Mouse (Mus musculus): ENCODE measurements around the gene BC067074.
A peak's percentile ranks its signal among the peaks of the same experiment; 100 is the strongest.
"Not testable (repeated sequence)": the region's sequence is repeated elsewhere in the genome, so short reads cannot be mapped to it uniquely, and the experiment has no call there.

BC067074 gene

GRCm38 (mm10) chr13:113292975-113293706 is at the start of gene BC067074:
BC067074 (plus strand) TSS chr13:113293159.
- DNase-seq (ENCODE audit: low spot score in 2 of 2) = peak in 1 of 2 experiments; percentile 25

DNA sequence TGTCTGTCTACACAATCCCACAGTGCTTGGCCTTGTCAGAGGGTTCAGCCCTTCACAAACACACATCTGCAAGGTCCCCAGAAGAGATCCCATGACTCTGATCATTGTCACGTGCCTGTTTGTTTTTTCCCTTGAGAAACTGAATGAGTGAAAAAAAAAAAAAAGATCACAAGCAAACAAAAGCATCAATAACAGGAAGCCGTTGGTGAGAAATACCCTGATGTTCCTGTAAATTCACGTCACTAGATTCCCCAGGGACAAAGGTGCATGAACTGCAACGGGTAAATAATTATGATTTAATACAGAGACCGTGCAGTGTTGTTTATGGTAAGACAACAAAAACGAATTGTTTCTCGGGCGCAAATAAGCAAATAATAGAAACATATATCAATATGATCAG is 47.9 kb upstream of the BC067074 start:
- no peak for DNase-seq (ENCODE audit: low spot score in 2 of 2)

DNA sequence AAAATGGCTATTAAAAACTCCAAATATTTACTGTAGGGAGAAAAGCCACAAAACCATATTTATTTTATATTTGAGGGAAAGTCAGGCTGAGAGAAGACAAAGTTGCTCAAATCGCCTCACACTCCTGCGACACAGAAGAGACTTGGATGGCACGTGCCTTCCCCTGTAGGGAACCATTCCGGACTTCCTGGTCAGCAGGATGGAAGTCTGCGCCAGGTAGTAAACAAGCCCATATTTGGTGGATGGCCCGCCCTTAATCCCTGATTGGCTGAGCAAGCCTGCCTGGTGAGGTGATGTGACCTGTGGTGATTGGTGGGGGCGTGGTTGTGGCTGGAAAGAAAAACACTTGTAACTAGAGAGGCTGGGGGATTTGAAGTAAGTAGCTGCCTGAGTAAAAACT is 40.4 kb upstream of the BC067074 start:
- DNase-seq (ENCODE audit: low spot score in 2 of 2) = not testable (repeated sequence)

GRCm38 (mm10) chr13:113256766-113257165 is 36.2 kb upstream of the BC067074 start:
- no peak for DNase-seq (ENCODE audit: low spot score in 2 of 2)

- DNase-seq (ENCODE audit: low spot score in 2 of 2) = peak in 1 of 2 experiments; percentile 28
Measured at GRCm38 (mm10) chr13:113257190-113257589, 35.8 kb upstream of the BC067074 start.

DNA sequence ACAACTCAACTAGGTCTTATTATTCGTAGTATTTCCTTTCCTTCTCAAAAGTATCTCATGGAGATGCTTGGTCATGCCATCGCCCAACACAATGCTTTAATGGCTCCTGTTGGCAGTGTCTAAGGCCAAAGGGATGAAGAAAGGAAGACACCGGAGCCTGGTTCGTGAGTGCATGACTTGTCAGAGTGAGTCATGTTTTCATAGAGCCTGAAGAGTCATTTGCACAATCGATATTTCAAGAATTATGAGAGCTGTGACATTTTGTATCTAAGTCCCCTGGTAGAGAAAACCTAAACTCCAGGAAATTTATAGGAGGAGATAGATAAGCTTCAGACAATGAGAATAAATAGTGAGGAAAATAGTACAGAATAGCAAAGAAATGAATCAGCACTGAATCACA is 33.7 kb upstream of the BC067074 start:
- DNase-seq (ENCODE audit: low spot score in 2 of 2) = no peak

DNA sequence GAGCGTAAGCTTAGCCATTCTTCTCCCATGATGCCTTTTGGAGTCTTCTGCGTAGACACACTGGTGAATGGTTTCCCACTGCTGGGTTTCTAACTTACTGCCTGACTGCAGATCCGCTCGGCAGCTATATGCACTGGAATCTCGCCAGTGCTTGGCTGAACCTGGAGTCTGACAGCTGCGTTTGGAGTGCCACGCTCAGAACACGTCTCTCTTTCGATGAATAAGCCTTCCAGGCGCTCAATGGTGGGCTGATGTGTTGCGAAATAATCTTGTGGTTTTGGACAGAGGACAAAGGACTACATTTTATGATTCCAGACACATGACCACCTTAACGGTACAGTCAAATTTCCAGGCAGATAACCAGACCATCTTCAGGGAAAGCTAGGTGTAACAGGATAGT is 30.1 kb upstream of the BC067074 start:
- DNase-seq (ENCODE audit: low spot score in 2 of 2) = no peak

GRCm38 (mm10) chr13:113265257-113265656 is 27.7 kb upstream of the BC067074 start:
- DNase-seq (ENCODE audit: low spot score in 2 of 2) = peak in 1 of 2 experiments; percentile 45

- peak; percentile 17 to 70 for DNase-seq (ENCODE audit: low spot score in 2 of 2)
Measured at GRCm38 (mm10) chr13:113266495-113266951, 26.4 kb upstream of the BC067074 start.

GRCm38 (mm10) chr13:113267204-113267603 is 25.8 kb upstream of the BC067074 start:
- DNase-seq (ENCODE audit: low spot score in 2 of 2) = no peak

GRCm38 (mm10) chr13:113269777-113270776 is 22.9 kb upstream of the BC067074 start:
- DNase-seq (ENCODE audit: low spot score in 2 of 2) = peak; percentile 44 to 73

DNA sequence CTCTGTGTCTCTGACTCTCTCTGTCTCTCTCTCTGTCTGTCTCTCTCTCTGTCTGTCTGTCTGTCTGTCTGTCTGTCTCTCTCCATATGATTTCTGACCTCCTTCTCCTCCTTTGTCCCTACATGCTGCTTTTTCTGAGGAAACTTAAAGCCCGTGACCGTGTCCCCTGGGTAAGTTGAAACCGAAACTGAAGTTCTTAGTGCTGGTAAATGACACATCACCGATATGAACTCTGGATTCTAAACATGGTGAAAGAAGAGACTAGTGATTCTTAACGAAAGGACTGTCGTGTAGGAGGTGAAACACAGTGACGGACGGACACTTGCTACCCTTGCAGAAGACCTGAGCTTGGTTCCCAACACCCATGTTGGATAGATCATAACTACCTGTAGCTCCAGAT is 21.8 kb upstream of the BC067074 start:
- DNase-seq (ENCODE audit: low spot score in 2 of 2) = no peak

DNA sequence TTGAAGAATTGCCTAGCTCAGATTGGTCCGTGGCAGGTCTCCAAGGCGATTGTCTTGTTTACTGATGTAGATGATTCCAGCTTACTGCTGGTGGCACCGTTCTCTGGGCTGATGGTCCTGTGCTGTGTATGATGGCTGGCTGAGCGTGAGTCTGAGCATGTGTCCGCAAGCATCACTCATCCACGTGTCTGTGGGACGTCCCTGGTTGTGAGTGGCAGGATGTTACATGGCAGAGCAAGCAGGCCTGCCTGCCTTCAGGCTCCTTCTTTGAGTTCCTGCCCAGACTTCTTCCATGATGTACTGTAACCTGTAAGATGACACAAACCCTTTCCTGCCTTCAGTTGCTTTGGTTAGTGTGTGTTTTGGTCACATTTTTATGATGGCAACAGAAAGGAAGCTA is 5.8 kb upstream of the BC067074 start:
- DNase-seq (ENCODE audit: low spot score in 2 of 2) = no peak

DNA sequence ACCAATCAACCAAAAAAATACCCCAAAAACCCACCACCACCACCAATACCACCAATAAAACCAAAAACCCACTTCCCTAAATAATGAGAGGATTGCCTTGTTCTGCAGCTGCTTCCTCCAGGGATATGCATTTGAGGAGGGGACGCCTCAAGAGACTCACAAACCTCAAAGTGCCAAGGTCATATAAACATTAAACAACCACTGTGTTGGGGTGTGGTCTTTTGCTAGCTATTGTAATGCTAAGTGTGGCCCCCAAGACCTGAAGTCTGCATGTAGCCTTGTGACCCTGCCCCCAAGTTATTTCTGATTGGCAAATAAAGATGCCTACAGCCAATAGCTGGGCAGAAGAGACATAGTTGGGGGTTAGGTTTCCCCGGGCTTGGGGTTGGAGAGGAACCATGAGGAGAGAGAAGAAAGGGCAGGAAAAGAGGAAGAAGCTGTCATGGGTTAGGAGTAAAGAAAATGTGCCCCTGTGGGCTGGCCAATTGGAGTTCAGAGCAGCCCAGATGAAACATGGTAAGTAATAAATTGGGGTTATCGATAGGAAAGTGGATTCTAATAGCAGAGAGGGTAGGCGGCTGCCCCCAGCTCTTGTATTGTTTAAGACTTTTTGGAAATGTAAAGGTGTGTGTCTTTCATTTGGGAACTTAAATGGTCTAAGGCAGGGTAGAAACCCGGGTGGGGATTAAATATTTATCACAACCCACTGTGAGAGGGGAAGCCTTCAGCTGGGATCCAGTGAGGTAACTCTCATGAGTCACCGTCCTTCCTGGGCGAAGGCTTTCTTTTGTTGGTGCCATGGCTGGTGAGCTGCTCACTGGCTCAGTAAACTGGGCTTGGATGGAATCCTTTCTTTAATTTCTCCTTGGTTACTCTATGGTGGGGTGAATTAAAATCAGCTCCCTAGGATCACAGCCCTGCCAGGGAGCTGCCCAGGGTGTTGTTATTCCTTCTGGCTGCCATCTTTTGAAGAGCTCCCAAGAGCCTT is 4.5 kb upstream of the BC067074 start:
- DNase-seq (ENCODE audit: low spot score in 2 of 2) = no peak

DNA sequence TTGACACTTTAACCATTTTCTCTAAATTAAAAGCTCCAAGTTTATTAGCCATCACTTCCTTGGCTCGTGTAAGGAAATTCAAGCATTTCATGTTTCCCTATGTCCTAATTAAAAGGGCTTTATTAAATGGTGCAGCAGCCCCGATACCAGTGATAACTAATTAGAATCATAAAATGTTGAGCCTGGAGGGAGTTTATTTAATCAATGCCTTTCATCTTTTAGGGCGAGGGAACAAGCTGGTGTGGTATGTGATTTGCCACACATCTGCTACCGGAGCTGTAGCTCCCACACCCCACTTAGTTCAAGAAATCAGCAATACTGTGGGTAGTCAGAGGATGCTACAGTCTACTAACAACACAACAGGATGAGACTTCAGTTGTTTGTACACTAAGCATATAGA is 3.2 kb upstream of the BC067074 start:
- no peak for DNase-seq (ENCODE audit: low spot score in 2 of 2)

- no peak for DNase-seq (ENCODE audit: low spot score in 2 of 2)
Measured at GRCm38 (mm10) chr13:113292001-113292400, 958 bp upstream of the BC067074 start.

GRCm38 (mm10) chr13:113293707-113294432 is 911 bp downstream of the BC067074 start:
- no peak for DNase-seq (ENCODE audit: low spot score in 2 of 2)

DNA sequence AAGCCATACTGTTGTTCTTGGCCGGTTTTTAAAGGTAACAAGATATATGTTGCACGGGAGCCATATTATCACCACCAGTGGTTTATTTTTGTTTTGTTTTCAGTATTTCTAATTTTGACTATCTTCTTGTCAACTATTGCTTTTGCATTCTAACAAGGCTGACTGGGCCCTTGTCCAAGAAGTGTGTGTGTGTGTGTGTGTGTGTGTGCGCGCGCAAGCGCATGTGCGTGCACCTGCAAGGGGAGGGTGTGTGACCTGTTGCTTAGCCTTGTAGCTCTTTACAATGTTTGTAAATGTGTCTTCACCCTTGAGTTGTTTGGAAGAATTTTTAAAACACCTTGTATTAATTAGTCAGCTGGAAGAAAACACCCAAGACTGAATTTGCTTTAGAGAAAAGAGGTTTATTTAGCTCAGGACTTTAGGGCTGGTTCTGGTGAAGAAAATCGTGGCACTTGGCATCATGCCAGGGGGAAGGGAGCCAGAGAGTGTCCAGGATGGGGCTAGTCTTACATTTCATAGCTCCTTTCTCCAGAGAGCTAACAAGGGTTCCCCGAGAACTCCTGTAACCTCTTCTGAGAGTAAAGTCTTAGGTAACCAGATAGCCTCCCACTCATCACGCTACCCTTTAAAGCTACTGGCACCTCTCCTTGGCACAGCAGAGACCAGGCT is 3.0 kb downstream of the BC067074 start:
- DNase-seq (ENCODE audit: low spot score in 2 of 2) = no peak

GRCm38 (mm10) chr13:113306581-113306980 is 13.6 kb downstream of the BC067074 start:
- DNase-seq (ENCODE audit: low spot score in 2 of 2) = no peak

- DNase-seq (ENCODE audit: low spot score in 2 of 2) = no peak
Measured at GRCm38 (mm10) chr13:113319588-113319987, 26.6 kb downstream of the BC067074 start.

Measured in thymus, postnatal 10 days (tissue).